Mouse (Mus musculus): ENCODE data around the gene Gm7324.
"Not testable (repeated sequence)": the region's sequence is repeated elsewhere in the genome, so short reads cannot be mapped to it uniquely, and the experiment has no call there.

DNA sequence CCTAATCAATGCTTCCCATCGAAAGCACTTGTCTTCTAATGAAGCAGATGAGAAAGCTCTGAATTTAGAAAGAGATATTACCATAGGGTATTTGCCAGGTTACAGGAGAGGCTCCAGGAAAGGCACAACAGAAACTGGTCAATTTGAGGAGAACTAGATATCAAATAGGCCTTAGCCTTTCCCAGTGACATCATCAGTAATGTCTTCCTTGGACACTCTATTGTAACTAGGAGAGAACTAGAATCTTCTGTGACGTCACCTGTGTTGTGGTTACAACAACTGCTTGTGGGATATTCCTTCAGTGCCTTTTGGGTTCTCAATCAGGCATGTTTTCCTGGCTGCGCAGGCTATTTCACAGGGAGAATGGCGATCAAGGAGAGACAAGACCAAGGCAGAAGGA lies 49.9 kb downstream of the Gm7324 start, which contains the start of gene Gm6526:
- not testable (repeated sequence) for TF ChIP-seq ZC3H11A (IDR thresholded peaks at IDR 0.05; ENCODE audit: borderline replicate concordance, low read depth, low read length); MAFK (IDR thresholded peaks at IDR 0.05; ENCODE audit: insufficient read depth, low read depth, low read length); HCFC1 (IDR thresholded peaks at IDR 0.05; ENCODE audit: borderline replicate concordance, insufficient read depth, low read length)
